Mouse (Mus musculus) lung, postnatal 0 days (tissue): ENCODE measurements around the gene Pde1a.

Source experiments
- CTCF ChIP-seq: IDR thresholded peaks from 2 replicates; pipeline ENCODE4 v1.5.1; 2016; ENCODE audit warnings: antibody characterized with exemption, mild to moderate bottlenecking
- EP300 ChIP-seq: IDR thresholded peaks from 2 replicates; pipeline ENCODE4 v1.6.1; 2016; ENCODE audit warnings: antibody characterized with exemption, mild to moderate bottlenecking, control low read depth

GRCm38 (mm10) chr2:80025597-80025996 lies 103.7 kb downstream of the Pde1a start:
- TF ChIP-seq CTCF (no peak), EP300 (no peak)
